Mouse (Mus musculus): ENCODE results near the gene Htra1. TPM values are rescaled to one million over a fixed set of nuclear protein-coding genes. Genes with fewer than 3 reads are reported as not detected.

The Htra1 gene
- total RNA-seq, 2 experiments from 2014 or later, result 221 to 291 TPM

DNA sequence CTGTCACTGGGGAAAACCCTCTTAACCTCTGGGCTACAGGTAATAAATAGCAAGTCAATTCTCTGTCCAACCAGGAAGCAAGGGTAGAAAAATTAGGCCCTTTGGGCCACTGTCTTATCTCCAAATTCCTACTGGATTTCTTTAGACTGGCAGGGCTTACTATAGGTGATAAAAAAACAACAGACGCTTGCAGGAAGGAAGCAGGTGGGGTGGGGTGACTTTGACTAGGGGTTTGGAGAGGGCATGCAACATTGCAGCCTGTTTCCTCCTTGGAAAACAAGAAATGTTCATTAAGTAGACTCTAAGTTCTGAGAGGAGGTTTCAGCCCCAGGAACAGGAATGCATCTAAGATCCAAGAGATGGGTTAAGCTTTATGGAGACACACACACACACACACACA lies 88.9 kb downstream of the Htra1 start:
- no peak for DNase-seq

DNA sequence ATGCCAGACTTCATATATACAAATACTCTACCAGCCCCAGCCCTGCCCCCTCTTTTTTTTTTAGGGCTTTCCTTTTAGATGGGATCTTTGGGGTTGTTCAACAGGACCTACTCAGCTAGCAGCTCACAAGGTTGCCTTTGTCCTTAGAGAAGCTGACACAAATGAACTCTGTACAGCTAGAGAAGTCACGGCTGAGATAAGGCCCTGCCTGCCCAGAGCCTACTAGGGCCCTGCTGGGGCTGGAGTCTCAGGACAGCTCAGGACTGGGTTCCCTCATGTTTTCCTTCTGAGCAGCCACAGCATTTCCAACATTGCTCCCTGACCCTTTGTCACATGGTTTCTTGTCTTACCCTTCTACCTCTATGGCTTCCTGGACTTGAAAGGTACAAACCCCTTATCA lies 91.6 kb downstream of the Htra1 start:
- DNase-seq, result no peak

DNA sequence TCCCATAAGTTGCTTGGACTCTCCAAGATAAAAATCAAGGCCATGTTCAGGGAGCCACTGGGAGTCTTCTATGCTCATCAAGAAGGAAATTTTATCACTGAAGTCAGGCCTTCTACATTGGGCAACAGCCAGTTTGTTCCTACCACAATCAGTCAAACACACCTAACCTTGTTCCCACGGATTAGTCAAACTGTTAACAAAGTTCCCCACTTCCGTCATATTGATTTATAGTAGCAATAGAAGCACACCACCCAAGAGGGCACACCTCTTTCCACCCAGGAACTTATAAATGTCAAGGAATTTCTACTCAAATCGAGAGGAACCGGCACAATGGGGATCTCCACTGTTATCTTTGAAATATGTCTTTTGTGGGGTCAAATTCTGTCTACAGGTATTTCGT lies 95.8 kb downstream of the Htra1 start, which contains the start of gene Dmbt1:
Gene Dmbt1, plus strand, starts transcription at position 299 of the 400 bp plus-strand sequence.
- no peak for DNase-seq

Small RNA genes lying within 50 kb of the gene (microRNA-seq; reads per million reads assigned to microRNA genes)
- 0.63 to 1.8 reads per million in 2 experiments for gene Mir7061

Other genes with a start within 250 kb of the Htra1 start
- under 1 TPM; 0.57 to 0.61 TPM for gene Btbd16, start 162.0 kb upstream of the Htra1 start, total RNA-seq (2021)
- gene Plekha1, start 70.4 kb upstream of the Htra1 start, total RNA-seq (2021), result 100 to 1,000 TPM in 1 of 2 experiments, 10 to 100 TPM in 1; 93.5 to 106 TPM
- not detected for gene Dmbt1, start 95.9 kb downstream of the Htra1 start, total RNA-seq (2021)
- gene 4933402N03Rik, start 210.2 kb downstream of the Htra1 start, total RNA-seq (2021), result not detected
- under 1 TPM in 1 of 2 experiments, not detected in 1; 0.05 TPM for gene 5430419D17Rik, start 238.3 kb downstream of the Htra1 start, total RNA-seq (2021)

Data from layer of hippocampus, postnatal 36 days (tissue).